24 mouse cellular contexts compared by ENCODE assay signal in genomic region chr17:88327791-88328190, GRCm38 (mm10).
DNase-seq lines count a peak whose midpoint lies in the region; ATAC-seq and TF ChIP-seq lines count a peak whose summit lies in the region.
"Had no signal": no experiment of that assay in that cellular context is flagged by ENCODE, and none has a peak within 500 bp of the region (broad histone marks: within the 10 kb centered on the region; RNA-seq: fewer than 3 reads in every experiment).

No protein-coding gene starts in this region.

- H3K4me2 ChIP-seq in neural tube, embryonic 12.5 days (replicated peaks), result 0 out of 2 replicates have a peak overlapping the region, but pooled peaks have one; percentile 12
- H3K4me2 ChIP-seq: embryonic facial prominence, embryonic 15.5 days; forebrain, embryonic 15.5 days; heart, embryonic 12.5 days; hindbrain, embryonic 12.5 days had no signal

- peak overlapping the region; percentile 34; the same call in 1 of the 2 replicates for H3K27ac ChIP-seq in cerebellum, adult 2 months (ENCODE audit: insufficient read depth, low read length)
- peak overlapping the region; percentile 79 for H3K27ac ChIP-seq in layer of hippocampus, adult 2 months
- H3K27ac ChIP-seq in neural tube, embryonic 12.5 days, result no peak overlapping the region
- H3K27ac ChIP-seq: embryonic facial prominence, embryonic 15.5 days; forebrain, embryonic 10.5 days; forebrain, embryonic 15.5 days; hindbrain, embryonic 12.5 days had no signal

- peaks cover 9% of the 10 kb centered on the region for H3K4me1 ChIP-seq in cerebellum, adult 2 months (ENCODE audit: control insufficient read depth, insufficient read depth, low read length)
- H3K4me1 ChIP-seq in neural tube, embryonic 12.5 days, result peaks cover 33% of the 10 kb centered on the region

- no peak for TF ChIP-seq CTCF in cerebellum, adult 2 months (IDR thresholded peaks at IDR 0.05; ENCODE audit: borderline replicate concordance, insufficient read depth, low read depth, low read length)
- TF ChIP-seq CTCF in layer of hippocampus, adult 2 months (conservative IDR thresholded peaks at IDR 0.05), result no peak

- no peaks in the 10 kb centered on the region for H3K27me3 ChIP-seq in cerebellum, adult 2 months (ENCODE audit: control insufficient read depth, insufficient read depth, low read length)
- peaks cover 40% of the 10 kb centered on the region for H3K27me3 ChIP-seq in neural tube, embryonic 12.5 days (replicated peaks)
- H3K27me3 ChIP-seq: embryonic facial prominence, embryonic 15.5 days; heart, embryonic 12.5 days had no signal

- no peaks in the 10 kb centered on the region for H3K36me3 ChIP-seq in neural tube, embryonic 12.5 days
- H3K36me3 ChIP-seq: embryonic facial prominence, embryonic 15.5 days; forebrain, embryonic 15.5 days; G1E; heart, embryonic 12.5 days; hindbrain, embryonic 12.5 days had no signal

- DNase-seq in cerebellum, adult 2 months, result no peak
- DNase-seq in cerebellum, adult 11 months, result no peak
- DNase-seq in layer of hippocampus, adult 2 months (ENCODE audit: low spot score in 2 of 2), result no peak
- DNase-seq in layer of hippocampus, adult 9-11 months, result no peak
- DNase-seq in embryo, embryonic 9.5 days (ENCODE audit: extremely low spot score), result peak; percentile 37
- DNase-seq in heart, adult 18-20 months, result no peak
- DNase-seq in right cerebral cortex, postnatal 36 days (ENCODE audit: low spot score in 2 of 2), result no peak
- DNase-seq: adrenal gland, adult 8-10 months; adrenal gland, postnatal 36 days; B cell, adult 2 months; cerebellum, adult 11-12 months; cerebellum, adult 9-11 months; cerebellum, postnatal 36 days; gastrocnemius, postnatal 10 days had no signal

- peaks cover 11% of the 10 kb centered on the region for H3K9me3 ChIP-seq in neural tube, embryonic 12.5 days
- H3K9me3 ChIP-seq: embryonic facial prominence, embryonic 15.5 days; forebrain, embryonic 15.5 days had no signal

- H3K4me3 ChIP-seq in cerebellum, adult 2 months (replicated peaks; ENCODE audit: insufficient read depth, low read depth, low read length), result no peak overlapping the region
- no peak overlapping the region for H3K4me3 ChIP-seq in layer of hippocampus, adult 2 months
- H3K4me3 ChIP-seq in neural tube, embryonic 12.5 days, result no peak overlapping the region
- H3K4me3 ChIP-seq: embryonic facial prominence, embryonic 15.5 days; erythroblast, embryonic 14.5 days; forebrain, embryonic 10.5 days; forebrain, embryonic 15.5 days; heart, embryonic 12.5 days; hindbrain, embryonic 12.5 days had no signal

- WGBS in cerebellum, adult 2 months, result 85% methylated on average over 8 of the region's 8 CpGs
- 16% methylated on average over 8 of the region's 8 CpGs for WGBS in neural tube, embryonic 12.5 days

- ATAC-seq in neural tube, embryonic 12.5 days (ENCODE audit: low FRiP score, low read depth), result no peak
- ATAC-seq: CD4-positive, CD25-positive, alpha-beta regulatory T cell, adult 4 months; forebrain, embryonic 15.5 days; intestine, embryonic 16.5 days had no signal

- no peak overlapping the region for H3K9ac ChIP-seq in neural tube, embryonic 12.5 days
- H3K9ac ChIP-seq: embryonic facial prominence, embryonic 15.5 days; forebrain, embryonic 15.5 days; heart, embryonic 12.5 days; hindbrain, embryonic 12.5 days had no signal

- TF ChIP-seq POLR2A in cerebellum, adult 2 months (IDR thresholded peaks at IDR 0.05; ENCODE audit: borderline replicate concordance, insufficient read depth, low read length), result no peak
